Mouse (Mus musculus) embryonic facial prominence, embryonic 12.5 days (tissue): ENCODE data around the gene Ppm1l. TPM values are rescaled to one million over a fixed set of nuclear protein-coding genes. Genes with fewer than 3 reads are reported as not detected.

Experiments used
- ATAC-seq: fragments of 200-750 bp; cut with Nextera tagmentation; 2 replicates; pipeline ENCODE4 v1.8.0; 2017; ENCODE audit not compliant: insufficient number of reproducible peaks, insufficient read depth, low FRiP score, low TSS enrichment
- H3K27ac ChIP-seq: fragments of 300-500 bp; sonication (generic); 2 replicates; pipeline ENCODE4 v1.5.1; 2016; ENCODE audit warnings: mild to moderate bottlenecking
- H3K27me3 ChIP-seq: fragments of 300-500 bp; sonication (generic); 2 replicates; pipeline ENCODE4 v1.6.1; 2016; ENCODE audit warnings: mild to moderate bottlenecking, moderate library complexity
- H3K36me3 ChIP-seq: fragments of 300-500 bp; sonication (generic); 2 replicates; pipeline ENCODE4 v1.6.1; 2016; ENCODE audit warnings: mild to moderate bottlenecking
- H3K4me1 ChIP-seq: fragments of 300-500 bp; sonication (generic); 2 replicates; pipeline ENCODE4 v1.6.1; 2016
- H3K4me2 ChIP-seq: fragments of 300-500 bp; sonication (generic); replicated peaks from 2 replicates; pipeline ENCODE4 v1.6.1; 2016; ENCODE audit warnings: mild to moderate bottlenecking, moderate library complexity
- H3K4me3 ChIP-seq: fragments of 300-500 bp; sonication (generic); 2 replicates; pipeline ENCODE4 v1.5.1; 2016; ENCODE audit warnings: mild to moderate bottlenecking
- H3K9ac ChIP-seq: fragments of 300-500 bp; sonication (generic); 2 replicates; pipeline ENCODE4 v1.6.1; 2016; ENCODE audit warnings: mild to moderate bottlenecking, moderate library complexity
- H3K9me3 ChIP-seq: fragments of 300-500 bp; sonication (generic); 2 replicates; pipeline ENCODE4 v1.6.1; 2016; ENCODE audit warnings: mild to moderate bottlenecking, moderate library complexity
- WGBS: fragments of 180-500 bp; shearing (Covaris S2); methylation state at CpG from one replicate; pipeline ENCODE4 v1.1.7; 2016; 5-methylcytosine and 5-hydroxymethylcytosine counted together
- polyA plus RNA-seq: library from polyadenylated mRNA; unstranded; fragments of >200 nt; fragmentation: Nextera tagmentation; extraction: Ambion mirVana; gene quantifications from 2 replicates; pipeline ENCODE4 v1.2.1, GENCODE M21; 2016

Gene Ppm1l
- polyA plus RNA-seq, 1 experiment from 2014 or later = 11.9 TPM

DNA sequence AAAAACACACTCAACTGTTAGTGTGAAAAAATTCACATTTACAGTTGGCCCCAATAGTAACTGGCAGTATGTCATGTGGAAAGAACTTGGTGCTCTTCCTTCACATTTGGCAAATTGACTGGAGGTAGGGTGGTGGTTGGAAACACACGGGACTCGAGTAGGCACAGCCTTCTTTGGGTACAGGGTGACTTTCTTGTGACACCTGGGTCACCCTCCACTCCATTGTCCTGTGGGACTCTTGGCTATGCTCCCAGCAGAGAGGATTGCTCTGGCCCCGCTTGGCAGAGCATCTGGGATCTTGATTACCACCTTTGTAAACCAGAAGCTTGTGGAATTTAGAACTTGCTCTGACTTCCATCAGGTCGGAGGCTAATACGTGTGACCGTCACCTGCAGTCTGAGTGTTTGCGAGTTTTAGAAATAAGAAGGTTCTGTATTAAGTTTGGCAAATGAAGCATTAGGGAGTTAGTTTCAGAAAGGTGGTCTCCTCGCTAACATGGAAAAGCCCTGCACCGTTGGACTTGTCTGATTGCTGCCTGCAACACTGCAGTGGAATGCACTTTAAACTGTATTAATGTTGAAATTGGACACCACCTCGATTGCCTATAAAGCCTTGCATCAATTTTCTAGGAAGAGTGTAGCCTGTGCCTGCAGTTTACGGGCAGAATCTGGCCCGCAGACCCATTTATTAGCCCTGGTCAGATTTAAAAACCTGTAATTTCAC lies 41.4 kb downstream of the Ppm1l start:
- ATAC-seq = no peak
- 50% methylated on average over 12 of the region's 12 CpGs for whole genome bisulfite sequencing

DNA sequence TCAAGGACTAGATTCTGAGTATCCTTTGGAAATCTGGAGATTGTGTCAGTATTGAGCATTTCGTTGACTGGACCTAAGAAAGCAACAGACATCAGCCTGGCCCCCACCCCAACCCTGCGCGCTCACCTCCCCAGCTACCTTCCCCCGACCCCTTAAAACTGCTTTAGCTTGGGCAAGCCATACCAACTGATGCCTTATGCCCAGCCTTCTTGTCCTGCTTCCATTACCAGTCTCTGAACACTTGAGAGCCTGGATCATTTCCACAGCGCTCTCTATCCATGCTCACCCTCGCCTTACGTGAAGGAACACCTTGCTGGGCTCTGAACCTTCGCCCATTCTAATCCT lies 41.9 kb downstream of the Ppm1l start:
- Histone ChIP-seq H3K4me3 (no peak overlapping the region), H3K4me2 (no peak overlapping the region), H3K9me3 (no peaks in the 10 kb centered on the region), H3K27me3 (no peaks in the 10 kb centered on the region), H3K27ac (no peak overlapping the region), H3K36me3 (no peaks in the 10 kb centered on the region), H3K4me1 (peaks cover 7% of the 10 kb centered on the region; the same call in 1 of the 2 replicates), H3K9ac (no peak overlapping the region)
- 92% methylated on average over 8 of the region's 8 CpGs for WGBS
- no peak for ATAC-seq

More for the DNA sequence above, 41.4 kb downstream of the Ppm1l start:
- Histone ChIP-seq H3K9me3 (no peaks in the 10 kb centered on the region), H3K4me3 (no peak overlapping the region), H3K27me3 (no peaks in the 10 kb centered on the region), H3K4me1 (peaks cover 7% of the 10 kb centered on the region; the same call in 1 of the 2 replicates), H3K4me2 (no peak overlapping the region), H3K36me3 (no peaks in the 10 kb centered on the region), H3K27ac (no peak overlapping the region), H3K9ac (no peak overlapping the region)

DNA sequence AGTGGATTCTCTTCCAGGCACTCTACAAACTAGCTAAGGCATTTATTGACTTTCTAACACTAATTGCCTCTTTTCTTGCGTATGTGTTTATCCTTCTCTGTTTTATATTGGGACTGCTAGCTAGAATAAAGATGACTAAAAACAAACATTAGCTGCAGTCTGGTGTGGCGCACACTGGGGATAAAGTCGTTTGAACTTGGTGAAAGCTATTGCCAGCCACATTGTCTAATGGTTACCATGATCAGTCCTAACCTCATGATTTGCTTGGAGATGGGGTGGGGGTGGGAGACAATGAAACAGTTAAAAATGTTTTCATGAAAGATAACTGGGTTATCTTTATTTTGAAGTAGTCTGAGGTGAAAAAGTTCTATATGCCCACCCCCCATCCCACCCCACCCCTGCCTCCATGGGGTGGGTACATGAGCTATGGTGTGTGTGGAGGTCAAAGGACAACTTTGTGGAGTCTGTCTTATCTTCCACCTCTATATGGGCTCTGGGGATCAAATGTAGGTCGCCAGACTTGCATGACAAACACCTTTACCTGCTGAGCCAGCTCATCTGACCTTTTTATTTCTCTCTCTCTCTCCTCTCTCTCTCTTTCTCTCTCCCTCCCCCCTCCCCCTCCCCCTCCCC lies 43.7 kb downstream of the Ppm1l start:
- WGBS = 72% methylated on average over 4 of the region's 4 CpGs
- H3K27ac ChIP-seq = no peak overlapping the region
- H3K27me3 ChIP-seq = no peaks in the 10 kb centered on the region
- no peak overlapping the region for H3K4me3 ChIP-seq
- H3K36me3 ChIP-seq = no peaks in the 10 kb centered on the region
- no peak overlapping the region for H3K9ac ChIP-seq
- no peaks in the 10 kb centered on the region for H3K9me3 ChIP-seq
- H3K4me1 ChIP-seq = peaks cover 7% of the 10 kb centered on the region; the same call in 1 of the 2 replicates
- H3K4me2 ChIP-seq = no peak overlapping the region
- no peak for ATAC-seq

- no peak overlapping the region for H3K4me3 ChIP-seq
- no peak overlapping the region for H3K27ac ChIP-seq
- no peaks in the 10 kb centered on the region for H3K27me3 ChIP-seq
- no peak overlapping the region for H3K9ac ChIP-seq
- 87% methylated on average over 13 of the region's 13 CpGs for WGBS
- no peaks in the 10 kb centered on the region for H3K36me3 ChIP-seq
- no peaks in the 10 kb centered on the region for H3K9me3 ChIP-seq
- H3K4me2 ChIP-seq = no peak overlapping the region
- no peak for ATAC-seq
- H3K4me1 ChIP-seq = peaks cover 5% of the 10 kb centered on the region; the same call in 1 of the 2 replicates
Observed at GRCm38 (mm10) chr3:69361487-69362349, 45.1 kb downstream of the Ppm1l start.

- no peak for ATAC-seq
- peaks cover 4% of the 10 kb centered on the region; the same call in 1 of the 2 replicates for H3K4me1 ChIP-seq
- no peak overlapping the region for H3K4me3 ChIP-seq
- no peak overlapping the region for H3K27ac ChIP-seq
- 70% methylated on average over 5 of the region's 5 CpGs for WGBS
- no peak overlapping the region for H3K9ac ChIP-seq
- H3K36me3 ChIP-seq = no peaks in the 10 kb centered on the region
- H3K4me2 ChIP-seq = no peak overlapping the region
- H3K9me3 ChIP-seq = no peaks in the 10 kb centered on the region
- no peaks in the 10 kb centered on the region for H3K27me3 ChIP-seq
Observed at GRCm38 (mm10) chr3:69362350-69362790, 45.7 kb downstream of the Ppm1l start.

GRCm38 (mm10) chr3:69362906-69363305 lies 46.2 kb downstream of the Ppm1l start:
- Histone ChIP-seq H3K9ac (no peak overlapping the region), H3K4me2 (no peak overlapping the region), H3K36me3 (no peaks in the 10 kb centered on the region), H3K27ac (no peak overlapping the region), H3K9me3 (no peaks in the 10 kb centered on the region), H3K4me1 (peaks cover 2% of the 10 kb centered on the region; the same call in 1 of the 2 replicates), H3K27me3 (no peaks in the 10 kb centered on the region), H3K4me3 (no peak overlapping the region)
- ATAC-seq = no peak
- WGBS = 75% methylated on average over 4 of the region's 4 CpGs

DNA sequence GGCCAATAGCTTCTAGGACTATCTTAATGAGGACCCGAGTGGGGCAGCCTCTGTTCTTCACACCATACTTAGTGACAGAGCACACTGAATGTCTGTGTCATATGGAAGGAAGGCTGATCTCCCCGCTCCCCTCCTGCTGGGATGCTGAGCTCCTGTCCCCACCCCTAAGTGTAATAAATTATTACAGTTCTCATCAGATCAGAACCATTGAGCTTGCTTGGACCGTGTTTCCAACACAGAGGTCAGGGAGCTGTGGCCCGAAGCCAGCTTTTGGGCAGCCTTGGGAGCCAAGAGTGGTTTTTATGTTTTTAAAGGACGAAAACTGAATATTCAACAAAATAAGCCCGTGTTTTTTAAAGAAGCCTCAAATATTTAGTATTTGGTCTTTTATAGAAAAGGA lies 47.5 kb downstream of the Ppm1l start:
- ATAC-seq = no peak
- no peaks in the 10 kb centered on the region for H3K36me3 ChIP-seq
- 88% methylated on average over 6 of the region's 6 CpGs for WGBS
- H3K9ac ChIP-seq = no peak overlapping the region
- H3K4me2 ChIP-seq = no peak overlapping the region
- no peak overlapping the region for H3K27ac ChIP-seq
- H3K4me1 ChIP-seq = no peaks in the 10 kb centered on the region
- H3K27me3 ChIP-seq = no peaks in the 10 kb centered on the region
- H3K9me3 ChIP-seq = no peaks in the 10 kb centered on the region
- no peak overlapping the region for H3K4me3 ChIP-seq

GRCm38 (mm10) chr3:69367916-69368315 lies 51.3 kb downstream of the Ppm1l start:
- H3K9me3 ChIP-seq = no peaks in the 10 kb centered on the region
- WGBS = 86% methylated on average over 9 of the region's 9 CpGs
- no peaks in the 10 kb centered on the region for H3K4me1 ChIP-seq
- H3K9ac ChIP-seq = no peak overlapping the region
- ATAC-seq = no peak
- H3K27me3 ChIP-seq = no peaks in the 10 kb centered on the region
- no peaks in the 10 kb centered on the region for H3K36me3 ChIP-seq
- no peak overlapping the region for H3K4me2 ChIP-seq
- no peak overlapping the region for H3K4me3 ChIP-seq
- H3K27ac ChIP-seq = no peak overlapping the region

DNA sequence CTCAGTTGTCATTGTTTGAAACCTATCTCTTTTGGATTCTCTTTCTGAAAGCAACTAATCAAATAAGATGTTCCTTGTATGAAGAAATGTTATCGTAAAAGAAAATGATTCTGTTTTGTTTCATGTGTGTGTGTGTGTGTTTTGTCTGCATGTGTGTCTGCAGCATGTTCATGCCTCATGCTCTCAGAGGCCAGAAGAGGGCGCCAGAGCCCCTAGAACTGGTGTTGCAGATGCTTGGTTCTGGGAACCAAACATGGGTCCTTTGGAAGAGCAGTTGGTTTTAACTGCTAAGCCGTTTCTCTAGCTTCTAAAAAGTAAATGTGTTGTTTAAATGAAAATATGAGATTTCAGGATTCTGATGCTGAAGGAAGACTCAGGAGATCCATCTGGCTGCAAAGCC lies 56.1 kb downstream of the Ppm1l start:
- 78% methylated on average over 3 of the region's 3 CpGs for WGBS
- no peaks in the 10 kb centered on the region for H3K27me3 ChIP-seq
- no peak overlapping the region for H3K4me2 ChIP-seq
- no peak overlapping the region for H3K27ac ChIP-seq
- no peak for ATAC-seq
- no peaks in the 10 kb centered on the region for H3K9me3 ChIP-seq
- H3K4me3 ChIP-seq = no peak overlapping the region
- H3K9ac ChIP-seq = no peak overlapping the region
- H3K4me1 ChIP-seq = no peaks in the 10 kb centered on the region
- H3K36me3 ChIP-seq = no peaks in the 10 kb centered on the region

DNA sequence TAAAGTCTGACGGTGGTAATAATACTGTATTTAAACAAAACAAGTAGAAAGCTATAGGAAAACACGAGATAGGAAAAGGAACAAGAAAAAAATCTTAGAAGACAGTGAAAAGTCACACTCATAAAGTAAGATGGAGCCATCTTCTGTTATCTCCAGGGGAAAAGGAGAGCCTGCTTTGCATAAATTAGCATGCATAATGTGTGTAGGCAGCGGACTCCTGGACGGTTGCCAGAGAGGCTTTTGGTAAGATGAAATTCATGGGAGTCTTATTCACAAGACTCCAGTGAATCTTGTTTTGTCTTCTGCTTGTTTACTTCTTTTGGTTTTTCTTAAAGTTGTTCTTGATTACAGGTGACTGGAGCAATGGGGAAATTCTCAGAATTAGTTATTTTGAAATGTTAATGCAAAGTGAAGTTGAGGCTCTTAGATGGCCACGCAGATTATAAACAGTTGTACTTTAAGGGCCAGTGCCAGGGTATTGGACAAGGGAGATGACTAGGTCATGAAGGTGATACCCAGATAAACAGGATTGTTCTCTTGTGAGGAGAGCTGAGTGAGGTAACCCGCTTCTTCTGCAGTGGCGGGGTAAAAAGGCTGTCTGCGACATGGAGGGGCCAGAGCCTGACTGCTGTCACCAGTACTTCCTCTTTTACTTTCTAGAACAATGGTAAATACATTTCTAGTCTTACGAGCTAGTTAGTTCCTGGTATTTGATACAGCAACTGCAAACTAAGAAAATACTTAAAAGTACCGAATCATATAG lies 57.1 kb downstream of the Ppm1l start:
- H3K27me3 ChIP-seq = no peaks in the 10 kb centered on the region
- ATAC-seq = no peak
- no peak overlapping the region for H3K9ac ChIP-seq
- no peak overlapping the region for H3K4me3 ChIP-seq
- no peaks in the 10 kb centered on the region for H3K4me1 ChIP-seq
- no peaks in the 10 kb centered on the region for H3K36me3 ChIP-seq
- WGBS = 83% methylated on average over 10 of the region's 10 CpGs
- H3K9me3 ChIP-seq = no peaks in the 10 kb centered on the region
- no peak overlapping the region for H3K27ac ChIP-seq
- no peak overlapping the region for H3K4me2 ChIP-seq

- no peaks in the 10 kb centered on the region for H3K36me3 ChIP-seq
- H3K4me1 ChIP-seq = no peaks in the 10 kb centered on the region
- H3K27me3 ChIP-seq = no peaks in the 10 kb centered on the region
- WGBS = 87% methylated on average over 5 of the region's 5 CpGs
- H3K4me3 ChIP-seq = no peak overlapping the region
- H3K4me2 ChIP-seq = no peak overlapping the region
- no peaks in the 10 kb centered on the region for H3K9me3 ChIP-seq
- no peak for ATAC-seq
- H3K9ac ChIP-seq = no peak overlapping the region
- H3K27ac ChIP-seq = no peak overlapping the region
Observed at GRCm38 (mm10) chr3:69374538-69374937, 57.9 kb downstream of the Ppm1l start.
